Mouse (Mus musculus) liver, adult 2 months (tissue): ENCODE measurements around the gene Evx2. TPM values are rescaled to one million over a fixed set of nuclear protein-coding genes. Genes with fewer than 3 reads are reported as not detected.

ENCODE experiments used
- DNase-seq: peaks from one replicate; pipeline ENCODE4 v3.0.0-alpha.2; 2011; ENCODE audit warnings: low read depth, low spot score; ENCODE audit errors: extremely low read depth
- H3K27ac ChIP-seq: fragments of 200-500 bp; replicated peaks from 2 replicates; pipeline ENCODE4 v1.5.1; 2012; ENCODE audit warnings: low read depth, mild to moderate bottlenecking, control low read depth, inconsistent platforms, low read length; ENCODE audit not compliant: insufficient read depth
- H3K27me3 ChIP-seq: fragments of 200-500 bp; 2 replicates; pipeline ENCODE4 v1.6.1; 2012; ENCODE audit warnings: mild to moderate bottlenecking, moderate library complexity, low read length, inconsistent platforms; ENCODE audit not compliant: control insufficient read depth, insufficient read depth
- H3K36me3 ChIP-seq: fragments of 200-500 bp; 2 replicates; pipeline ENCODE4 v1.6.1; 2012; ENCODE audit warnings: low read length, inconsistent platforms; ENCODE audit not compliant: control insufficient read depth, insufficient read depth
- H3K4me1 ChIP-seq: fragments of 200-500 bp; 2 replicates; pipeline ENCODE4 v1.6.1; 2011; ENCODE audit warnings: low read length; ENCODE audit not compliant: control insufficient read depth, insufficient read depth
- H3K4me3 ChIP-seq: fragments of 200-500 bp; 2 replicates; pipeline ENCODE4 v1.5.1; 2011; ENCODE audit warnings: low read depth, mild to moderate bottlenecking, control low read depth, low read length, moderate library complexity; ENCODE audit not compliant: insufficient read depth
- H3K79me2 ChIP-seq: fragments of 200-500 bp; 2 replicates; pipeline ENCODE4 v1.6.1; 2012; ENCODE audit warnings: inconsistent platforms, mild to moderate bottlenecking, low read length, moderate library complexity; ENCODE audit not compliant: control insufficient read depth, insufficient read depth
- H3K9ac ChIP-seq: fragments of 200-500 bp; 2 replicates; pipeline ENCODE4 v1.6.1; 2012; ENCODE audit warnings: low read depth, mild to moderate bottlenecking, control low read depth, inconsistent platforms, low read length
- CTCF ChIP-seq: fragments of 200-500 bp; IDR thresholded peaks from 2 replicates; pipeline ENCODE4 v1.5.1; 2011; ENCODE audit warnings: low read depth, low read length, control low read depth
- POLR2A ChIP-seq: fragments of 200-500 bp; IDR thresholded peaks from 2 replicates; pipeline ENCODE4 v1.6.1; 2011; ENCODE audit warnings: low read length, control low read depth; ENCODE audit not compliant: insufficient read depth; ENCODE audit errors: extremely low read depth
- WGBS: fragments of 180-500 bp; shearing (Covaris S2); methylation state at CpG from one replicate; pipeline ENCODE4 v1.1.7; 2018; 5-methylcytosine and 5-hydroxymethylcytosine counted together
- polyA plus RNA-seq: library from polyadenylated mRNA; depleted of rRNA; stranded (reverse); fragments of >200 nt; gene quantifications from 2 replicates; pipeline ENCODE4 v1.2.3, GENCODE M21; 2012
- total RNA-seq: library from RNA; depleted of rRNA; stranded (reverse); fragments of >200 nt; gene quantifications from 2 replicates; pipeline ENCODE4 v1.2.3, GENCODE M21; 2014

Gene Evx2
- total and polyA plus RNA-seq, 2 experiments, result not detected

GRCm38 (mm10) chr2:74674881-74675665, 15.7 kb upstream of the Evx2 start, which contains the start of gene Hoxd12:
Gene Hoxd12, plus strand, starts transcription at chr2:74675013.
- Histone ChIP-seq H3K36me3 (no peaks in the 10 kb centered on the region), H3K4me3 (no peak within 1 kb of the TSS), H3K27me3 (peaks cover 31% of the 10 kb centered on the region), H3K27ac (no peak within 1 kb of the TSS), H3K9ac (no peak within 1 kb of the TSS), H3K79me2 (no peaks in the 10 kb centered on the region), H3K4me1 (peaks cover 4% of the 10 kb centered on the region; the same call in 1 of the 2 replicates)
- 6% methylated on average over 47 of the region's 47 CpGs for WGBS
- TF ChIP-seq POLR2A, result no peak
- no peak for TF ChIP-seq CTCF
- DNase-seq, result no peak

GRCm38 (mm10) chr2:74673835-74674425, 14.6 kb upstream of the Evx2 start:
- H3K27ac ChIP-seq, result no peak overlapping the region
- no peaks in the 10 kb centered on the region for H3K79me2 ChIP-seq
- no peaks in the 10 kb centered on the region for H3K36me3 ChIP-seq
- 6% methylated on average over 24 of the region's 24 CpGs for WGBS
- H3K4me1 ChIP-seq, result peaks cover 4% of the 10 kb centered on the region; the same call in 1 of the 2 replicates
- no peak for DNase-seq
- peaks cover 32% of the 10 kb centered on the region for H3K27me3 ChIP-seq
- TF ChIP-seq CTCF (no peak), POLR2A (no peak)
- H3K9ac ChIP-seq, result no peak overlapping the region
- no peak overlapping the region for H3K4me3 ChIP-seq

- Histone ChIP-seq H3K4me3 (peak overlapping the region; percentile 44; the same call in 1 of the 2 replicates), H3K27me3 (peaks cover 43% of the 10 kb centered on the region), H3K9ac (no peak overlapping the region), H3K4me1 (peaks cover 4% of the 10 kb centered on the region; the same call in 1 of the 2 replicates), H3K36me3 (no peaks in the 10 kb centered on the region), H3K27ac (no peak overlapping the region), H3K79me2 (no peaks in the 10 kb centered on the region)
- peak; percentile 31 for DNase-seq
- 7% methylated on average over 40 of the region's 40 CpGs for WGBS
- TF ChIP-seq POLR2A (no peak), CTCF (peak; percentile 84)
Observed at GRCm38 (mm10) chr2:74672481-74673362, 13.4 kb upstream of the Evx2 start.

GRCm38 (mm10) chr2:74671847-74672246, 12.5 kb upstream of the Evx2 start:
- Histone ChIP-seq H3K27ac (no peak overlapping the region), H3K36me3 (no peaks in the 10 kb centered on the region), H3K4me1 (peaks cover 4% of the 10 kb centered on the region; the same call in 1 of the 2 replicates), H3K79me2 (no peaks in the 10 kb centered on the region), H3K27me3 (peaks cover 51% of the 10 kb centered on the region), H3K4me3 (no peak overlapping the region), H3K9ac (no peak overlapping the region)
- TF ChIP-seq POLR2A, result no peak
- no peak for TF ChIP-seq CTCF
- no peak for DNase-seq
- WGBS, result 32% methylated on average over 5 of the region's 5 CpGs

- no peak overlapping the region for H3K4me3 ChIP-seq
- H3K9ac ChIP-seq, result no peak overlapping the region
- peaks cover 4% of the 10 kb centered on the region; the same call in 1 of the 2 replicates for H3K4me1 ChIP-seq
- 11% methylated on average over 3 of the region's 3 CpGs for WGBS
- no peaks in the 10 kb centered on the region for H3K79me2 ChIP-seq
- no peak overlapping the region for H3K27ac ChIP-seq
- H3K27me3 ChIP-seq, result peaks cover 52% of the 10 kb centered on the region
- TF ChIP-seq CTCF, result no peak
- TF ChIP-seq POLR2A, result no peak
- no peaks in the 10 kb centered on the region for H3K36me3 ChIP-seq
- DNase-seq, result no peak
Observed at GRCm38 (mm10) chr2:74670632-74671188, 11.4 kb upstream of the Evx2 start.
